Mouse (Mus musculus) hindbrain, embryonic 11.5 days (tissue): ENCODE results near the gene Fthl17a. TPM values are rescaled to one million over a fixed set of nuclear protein-coding genes. Genes with fewer than 3 reads are reported as not detected.

Experiments used
- ATAC-seq: fragments of 200-750 bp; cut with Nextera tagmentation; 2 replicates; pipeline ENCODE4 v1.8.0; 2017; ENCODE audit warnings: mild to moderate bottlenecking, moderate TSS enrichment, moderate library complexity; ENCODE audit not compliant: low FRiP score
- DNase-seq: peaks from one replicate; pipeline ENCODE4 v3.0.0-alpha.2; 2015; ENCODE audit warnings: low spot score
- H3K27ac ChIP-seq: fragments of 300-500 bp; sonication (generic); 2 replicates; pipeline ENCODE4 v1.5.1; 2014; ENCODE audit warnings: mild to moderate bottlenecking, low read depth, low read length
- H3K27me3 ChIP-seq: fragments of 300-500 bp; sonication (generic); 2 replicates; pipeline ENCODE4 v1.6.1; 2014; ENCODE audit warnings: mild to moderate bottlenecking, low read length, moderate library complexity, mixed read lengths; ENCODE audit not compliant: control insufficient read depth, insufficient read depth
- H3K36me3 ChIP-seq: fragments of 300-500 bp; sonication (generic); 2 replicates; pipeline ENCODE4 v1.6.1; 2014; ENCODE audit warnings: mild to moderate bottlenecking, low read length, moderate library complexity, mixed read lengths; ENCODE audit not compliant: control insufficient read depth, insufficient read depth
- H3K4me1 ChIP-seq: fragments of 300-500 bp; sonication (generic); replicated peaks from 2 replicates; pipeline ENCODE4 v1.6.1; 2014; ENCODE audit warnings: low read length, mixed read lengths; ENCODE audit not compliant: control insufficient read depth, insufficient read depth
- H3K4me2 ChIP-seq: fragments of 300-500 bp; sonication (generic); replicated peaks from 2 replicates; pipeline ENCODE4 v1.6.1; 2014; ENCODE audit warnings: mild to moderate bottlenecking, low read depth, low read length
- H3K4me3 ChIP-seq: fragments of 300-500 bp; sonication (generic); 2 replicates; pipeline ENCODE4 v1.5.1; 2014; ENCODE audit warnings: low read depth, low read length
- H3K9ac ChIP-seq: fragments of 300-500 bp; sonication (generic); 2 replicates; pipeline ENCODE4 v1.6.1; 2014; ENCODE audit warnings: low read depth, low read length
- H3K9me3 ChIP-seq: fragments of 300-500 bp; sonication (generic); 2 replicates; pipeline ENCODE4 v1.6.1; 2016; ENCODE audit warnings: low read length; ENCODE audit not compliant: control insufficient read depth
- WGBS: fragments of 180-500 bp; shearing (Covaris S2); extraction: QIAGEN DNeasy Blood & Tissue Kit; methylation state at CpG from one replicate; pipeline ENCODE4 v1.1.7; 2014; 5-methylcytosine and 5-hydroxymethylcytosine counted together
- polyA plus RNA-seq: library from polyadenylated mRNA; unstranded; fragments of >200 nt; fragmentation: Nextera tagmentation; extraction: Ambion mirVana; gene quantifications from 2 replicates; pipeline ENCODE4 v1.2.1, GENCODE M21; 2014

Gene Fthl17a
- not detected in 2 replicates for polyA plus RNA-seq

DNA sequence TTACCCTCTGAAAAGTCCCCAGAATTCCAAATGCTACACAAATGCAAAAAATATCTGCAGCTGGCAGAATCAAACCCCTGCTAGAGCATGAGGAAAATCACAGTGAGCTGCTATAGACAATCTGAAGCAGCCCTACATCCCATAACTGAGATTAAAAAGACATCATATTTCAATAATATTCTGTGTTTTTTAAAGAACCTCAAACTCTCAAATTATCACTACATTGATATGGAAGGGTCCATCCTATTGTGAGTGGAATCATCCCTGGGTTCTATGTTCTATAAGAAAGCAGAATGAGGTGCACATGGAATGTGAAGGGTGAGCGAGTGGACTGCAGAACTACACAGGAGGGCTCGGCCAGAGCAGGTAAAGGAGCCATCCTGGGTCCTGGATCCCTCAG, at the start of gene Fthl17a:
TSS of gene Fthl17a (plus strand) at position 301 of the 400 bp plus-strand sequence.
- H3K27ac ChIP-seq: no peak within 1 kb of the TSS
- H3K9ac ChIP-seq: no peak within 1 kb of the TSS
- 83% methylated on average over 2 of the region's 2 CpGs for WGBS
- no peak for DNase-seq
- H3K36me3 ChIP-seq: no peaks in the 10 kb centered on the region
- no peak for ATAC-seq
- no peaks in the 10 kb centered on the region for H3K9me3 ChIP-seq
- H3K27me3 ChIP-seq: no peaks in the 10 kb centered on the region
- no peak within 1 kb of the TSS for H3K4me3 ChIP-seq
- H3K4me1 ChIP-seq: no peaks in the 10 kb centered on the region
- no peak within 1 kb of the TSS for H3K4me2 ChIP-seq

GRCm38 (mm10) chrX:85207001-85207400, 42.5 kb upstream of the Fthl17a start:
- H3K27ac ChIP-seq: no peak overlapping the region
- DNase-seq (no peak), ATAC-seq (no peak)
- H3K4me1 ChIP-seq: no peaks in the 10 kb centered on the region
- H3K4me2 ChIP-seq: no peak overlapping the region
- H3K9ac ChIP-seq: no peak overlapping the region
- no peaks in the 10 kb centered on the region for H3K36me3 ChIP-seq
- no peaks in the 10 kb centered on the region for H3K9me3 ChIP-seq
- WGBS: 91% methylated on average over 2 of the region's 2 CpGs
- H3K27me3 ChIP-seq: no peaks in the 10 kb centered on the region
- no peak overlapping the region for H3K4me3 ChIP-seq

DNA sequence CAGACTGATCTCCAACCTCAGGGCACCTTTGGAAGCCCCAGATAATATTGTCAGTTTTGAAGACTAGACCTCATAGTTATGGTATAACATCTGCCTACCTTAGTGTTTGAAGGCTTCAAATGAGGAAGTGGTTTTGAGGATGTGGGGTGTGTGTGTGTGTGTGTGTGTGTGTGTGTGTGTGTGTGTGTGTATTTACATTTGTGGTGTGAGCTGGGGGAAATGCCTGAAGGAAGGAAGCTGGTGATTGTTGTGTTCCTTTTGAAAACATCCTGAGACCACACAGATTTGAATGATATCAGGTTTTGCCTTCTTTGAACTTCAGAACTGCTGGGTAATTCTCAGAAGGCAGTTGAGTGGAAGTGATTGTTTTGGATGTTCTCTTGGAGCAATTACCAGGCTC, 22.6 kb upstream of the Fthl17a start:
- H3K4me3 ChIP-seq: no peak overlapping the region
- no peaks in the 10 kb centered on the region for H3K27me3 ChIP-seq
- ATAC-seq: no peak
- no peaks in the 10 kb centered on the region for H3K9me3 ChIP-seq
- H3K4me2 ChIP-seq: no peak overlapping the region
- H3K9ac ChIP-seq: no peak overlapping the region
- no peaks in the 10 kb centered on the region for H3K36me3 ChIP-seq
- DNase-seq: no peak
- H3K27ac ChIP-seq: no peak overlapping the region
- no peaks in the 10 kb centered on the region for H3K4me1 ChIP-seq

- H3K36me3 ChIP-seq: no peaks in the 10 kb centered on the region
- no peak for ATAC-seq
- H3K4me3 ChIP-seq: no peak overlapping the region
- H3K9ac ChIP-seq: no peak overlapping the region
- H3K4me1 ChIP-seq: no peaks in the 10 kb centered on the region
- no peak overlapping the region for H3K4me2 ChIP-seq
- WGBS: 67% methylated on average over 8 of the region's 8 CpGs
- no peaks in the 10 kb centered on the region for H3K9me3 ChIP-seq
- H3K27ac ChIP-seq: no peak overlapping the region
- H3K27me3 ChIP-seq: no peaks in the 10 kb centered on the region
- no peak for DNase-seq
Observed at GRCm38 (mm10) chrX:85271821-85272220, 22.3 kb downstream of the Fthl17a start.

DNA sequence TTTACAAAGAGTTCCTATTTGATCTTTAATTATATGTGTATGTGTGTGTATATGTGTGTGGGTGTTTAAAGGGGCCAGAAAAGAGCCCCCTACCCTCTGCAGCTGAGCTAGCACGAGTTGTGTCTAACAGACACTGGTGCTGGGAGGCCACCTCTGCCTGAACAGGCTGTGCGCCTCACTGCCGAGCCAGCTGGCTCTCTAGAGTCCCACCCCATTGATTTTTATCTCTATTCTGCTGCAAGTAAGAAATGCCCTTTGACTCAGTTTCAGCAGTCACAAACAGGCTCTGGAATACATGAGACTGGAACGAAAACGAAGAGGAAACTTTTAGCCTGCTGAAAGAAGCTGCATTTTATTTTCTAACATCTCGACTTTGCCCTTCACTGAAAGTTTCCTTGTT, 22.8 kb downstream of the Fthl17a start:
- no peak overlapping the region for H3K9ac ChIP-seq
- no peak for ATAC-seq
- H3K27me3 ChIP-seq: no peaks in the 10 kb centered on the region
- no peak overlapping the region for H3K4me3 ChIP-seq
- 73% methylated on average over 6 of the region's 6 CpGs for WGBS
- no peak for DNase-seq
- H3K4me1 ChIP-seq: no peaks in the 10 kb centered on the region
- H3K9me3 ChIP-seq: no peaks in the 10 kb centered on the region
- no peak overlapping the region for H3K4me2 ChIP-seq
- no peak overlapping the region for H3K27ac ChIP-seq
- H3K36me3 ChIP-seq: no peaks in the 10 kb centered on the region

GRCm38 (mm10) chrX:85289846-85290245, 40.4 kb downstream of the Fthl17a start:
- Histone ChIP-seq H3K36me3 (no peaks in the 10 kb centered on the region), H3K4me2 (no peak overlapping the region), H3K27me3 (no peaks in the 10 kb centered on the region), H3K4me3 (no peak overlapping the region), H3K4me1 (no peaks in the 10 kb centered on the region), H3K9me3 (no peaks in the 10 kb centered on the region), H3K27ac (no peak overlapping the region), H3K9ac (no peak overlapping the region)
- 88% methylated on average over 1 of the region's 1 CpGs for WGBS
- ATAC-seq (no peak), DNase-seq (no peak)

- WGBS: 81% methylated on average over 5 of the region's 5 CpGs
- Histone ChIP-seq H3K4me2 (no peak overlapping the region), H3K4me1 (no peaks in the 10 kb centered on the region), H3K36me3 (no peaks in the 10 kb centered on the region), H3K27me3 (no peaks in the 10 kb centered on the region), H3K9me3 (no peaks in the 10 kb centered on the region), H3K4me3 (no peak overlapping the region), H3K27ac (no peak overlapping the region), H3K9ac (no peak overlapping the region)
- no peak for DNase-seq
- no peak for ATAC-seq
Observed at GRCm38 (mm10) chrX:85292781-85293180, 43.3 kb downstream of the Fthl17a start.

- no peak overlapping the region for H3K4me2 ChIP-seq
- H3K36me3 ChIP-seq: no peaks in the 10 kb centered on the region
- no peaks in the 10 kb centered on the region for H3K27me3 ChIP-seq
- no peaks in the 10 kb centered on the region for H3K4me1 ChIP-seq
- no peak for DNase-seq
- ATAC-seq: no peak
- H3K9me3 ChIP-seq: no peaks in the 10 kb centered on the region
- WGBS: 50% methylated on average over 3 of the region's 3 CpGs
- H3K4me3 ChIP-seq: no peak overlapping the region
- no peak overlapping the region for H3K27ac ChIP-seq
- H3K9ac ChIP-seq: no peak overlapping the region
Observed at GRCm38 (mm10) chrX:85294001-85294400, 44.5 kb downstream of the Fthl17a start.

- Histone ChIP-seq H3K9me3 (no peaks in the 10 kb centered on the region), H3K4me3 (no peak overlapping the region), H3K27me3 (no peaks in the 10 kb centered on the region), H3K27ac (no peak overlapping the region), H3K9ac (no peak overlapping the region), H3K36me3 (no peaks in the 10 kb centered on the region), H3K4me2 (no peak overlapping the region), H3K4me1 (no peaks in the 10 kb centered on the region)
- 88% methylated on average over 4 of the region's 4 CpGs for WGBS
- no peak for ATAC-seq
- no peak for DNase-seq
Observed at GRCm38 (mm10) chrX:85304674-85305073, 55.2 kb downstream of the Fthl17a start.
